Mouse (Mus musculus) CD4-positive helper T cell, adult 2 months (primary cell): ENCODE measurements around the gene Myo19.

Experiments
- DNase-seq: peaks from one replicate; pipeline ENCODE4 v3.0.0-alpha.2; 2012; ENCODE audit warnings: low read depth, missing footprints, low spot score

The Myo19 gene

GRCm38 (mm10) chr11:84944639-84945435, 64.9 kb downstream of the Myo19 start:
- no peak for DNase-seq

GRCm38 (mm10) chr11:84945841-84946240, 65.9 kb downstream of the Myo19 start:
- no peak for DNase-seq

- no peak for DNase-seq
Observed at GRCm38 (mm10) chr11:84947206-84947605, 67.3 kb downstream of the Myo19 start.

GRCm38 (mm10) chr11:84948114-84948513, 68.2 kb downstream of the Myo19 start:
- DNase-seq, result no peak

- no peak for DNase-seq
Observed at GRCm38 (mm10) chr11:84948526-84948925, 68.6 kb downstream of the Myo19 start.

GRCm38 (mm10) chr11:84952611-84953010, 72.7 kb downstream of the Myo19 start:
- DNase-seq, result no peak

- no peak for DNase-seq
Observed at GRCm38 (mm10) chr11:84956400-84956799, 76.5 kb downstream of the Myo19 start.

GRCm38 (mm10) chr11:84957171-84957570, 77.2 kb downstream of the Myo19 start:
- DNase-seq, result no peak

- no peak for DNase-seq
Observed at GRCm38 (mm10) chr11:84957591-84958270, 77.8 kb downstream of the Myo19 start, which contains the start of gene Car4. Gene Car4 (plus strand): TSS chr11:84957786.

GRCm38 (mm10) chr11:84958271-84958630, 78.3 kb downstream of the Myo19 start:
- no peak for DNase-seq

GRCm38 (mm10) chr11:84959181-84959580, 79.2 kb downstream of the Myo19 start:
- no peak for DNase-seq

- no peak for DNase-seq
Observed at GRCm38 (mm10) chr11:84959701-84960181, 79.8 kb downstream of the Myo19 start.

- DNase-seq, result no peak
Observed at GRCm38 (mm10) chr11:84960291-84960690, 80.3 kb downstream of the Myo19 start.

- DNase-seq, result no peak
Observed at GRCm38 (mm10) chr11:84960780-84961179, 80.8 kb downstream of the Myo19 start.
